Mouse (Mus musculus): Measurements from ENCODE around the gene Ccdc43. TPM values are rescaled to one million over a fixed set of nuclear protein-coding genes. Genes with fewer than 3 reads are reported as not detected.

The Ccdc43 gene
- total and polyA plus RNA-seq, 3 experiments, result 43.4 to 56.4 (median 53.4) TPM

DNA sequence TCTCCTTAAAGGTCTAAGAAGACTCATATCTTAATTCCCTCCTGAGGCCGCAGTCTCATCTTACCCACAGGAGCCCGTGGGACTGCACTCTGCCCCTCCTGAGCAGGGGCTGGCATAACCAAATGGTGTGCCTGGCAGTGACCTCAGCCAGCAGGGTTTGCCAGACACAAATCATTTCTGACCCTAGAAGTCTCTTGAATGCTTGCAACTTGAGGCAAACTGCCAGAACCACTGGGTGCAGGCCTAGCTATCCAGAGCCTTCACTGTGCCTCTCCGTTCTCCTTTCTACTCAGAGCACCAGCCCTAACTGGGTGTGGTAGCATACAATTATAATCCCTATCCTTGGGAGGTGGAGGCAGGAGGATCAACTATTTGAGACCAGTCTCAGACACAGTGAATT lies 47.2 kb upstream of the Ccdc43 start:
- TF ChIP-seq MEF2A (IDR thresholded peaks at IDR 0.05; ENCODE audit: borderline replicate concordance, low read depth, low read length), result no peak
- TF ChIP-seq CHD2 (IDR thresholded peaks at IDR 0.05; ENCODE audit: low read length), result no peak
- no peak for TF ChIP-seq UBTF (IDR thresholded peaks at IDR 0.05; ENCODE audit: low read depth, low read length)
- TF ChIP-seq JUN (IDR thresholded peaks at IDR 0.05; ENCODE audit: insufficient read depth, low read depth, low read length), result no peak
- no peak for TF ChIP-seq MYC (IDR thresholded peaks at IDR 0.05; ENCODE audit: low read depth, low read length)
- no peak for TF ChIP-seq BHLHE40 (IDR thresholded peaks at IDR 0.05; ENCODE audit: low read depth, low read length)
- no peak for TF ChIP-seq ETS1 (conservative IDR thresholded peaks at IDR 0.05; ENCODE audit: low read depth, low read length)
- no peak for TF ChIP-seq SMC3 (IDR thresholded peaks at IDR 0.05; ENCODE audit: low read depth, low read length)
- no peak for TF ChIP-seq MAFK (IDR thresholded peaks at IDR 0.05; ENCODE audit: insufficient replicate concordance, low read length)
- no peak for TF ChIP-seq SIN3A (IDR thresholded peaks at IDR 0.05; ENCODE audit: low read length)
- TF ChIP-seq NRF1 (IDR thresholded peaks at IDR 0.05; ENCODE audit: low read depth, low read length), result no peak
- no peaks in the 10 kb centered on the region for H3K9me3 ChIP-seq (replicated peaks; ENCODE audit: low read length)
- in situ Hi-C loops (cut with MboI; ENCODE audit: low pct_ligation_motif_present, low pct_unique_long_range_greater_than_20kb, low sequenced_read_pairs), result no loop called here
- DNase-seq (ENCODE audit: extremely low read depth), result no peak
- H3K4me1 ChIP-seq (ENCODE audit: control insufficient read depth in 1 of 2, insufficient read depth in 2 of 2), result peaks cover under 1% of the 10 kb centered on the region in 2 experiments; a peak in 2 of 4 replicates
- no peak overlapping the region for H3K27ac ChIP-seq (ENCODE audit: insufficient read depth, low read depth)
- no peak overlapping the region for H3K9ac ChIP-seq (ENCODE audit: insufficient read depth, low read depth)
- peaks cover 65% of the 10 kb centered on the region for H3K27me3 ChIP-seq (replicated peaks)
- H3K4me3 ChIP-seq (replicated peaks in 1 of 3; ENCODE audit: low read depth in 2 of 3, low read length in 2 of 3, poor library complexity in 1 of 3), result no peak overlapping the region
- dilution Hi-C loops (cut with MboI; ENCODE audit: extremely low pct_ligation_motif_present, extremely low pct_unique_long_range_greater_than_20kb, low sequenced_read_pairs), result no loop called here
- H3K4me2 ChIP-seq (ENCODE audit: insufficient read depth, low read depth, poor library complexity, severe bottlenecking), result no peak overlapping the region
- no peaks in the 10 kb centered on the region for H3K36me3 ChIP-seq (replicated peaks in 1 of 2; ENCODE audit: control insufficient read depth in 1 of 2, insufficient read depth in 1 of 2, low read length in 1 of 2)
- no peaks in the 10 kb centered on the region for H3K79me2 ChIP-seq (replicated peaks; ENCODE audit: control insufficient read depth, extremely low read depth, insufficient read depth, poor library complexity, severe bottlenecking)

DNA sequence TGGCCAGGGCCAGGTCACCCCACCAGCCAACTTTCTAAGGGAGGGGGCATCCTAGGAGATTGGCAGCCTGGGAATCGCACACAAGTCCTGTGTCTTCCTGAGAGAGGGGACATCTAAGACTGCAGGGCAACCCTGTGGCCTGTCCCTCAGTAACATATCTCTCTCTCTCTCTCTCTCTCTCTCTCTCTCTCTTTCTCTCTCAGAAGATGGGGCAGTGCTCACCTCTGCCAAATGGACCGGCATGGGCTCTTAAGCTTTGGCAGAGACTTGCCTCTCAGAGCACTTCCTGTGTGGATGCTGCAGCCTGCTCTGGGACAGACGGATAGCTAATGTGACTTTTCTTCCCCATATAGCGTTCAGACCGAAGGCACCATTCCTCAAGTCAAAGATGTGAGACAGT lies 45.3 kb upstream of the Ccdc43 start:
- Histone ChIP-seq H3K4me3 (replicated peaks in 1 of 3; ENCODE audit: low read depth in 2 of 3, low read length in 2 of 3, poor library complexity in 1 of 3) (no peak overlapping the region), H3K27me3 (replicated peaks) (peaks cover 64% of the 10 kb centered on the region), H3K79me2 (replicated peaks; ENCODE audit: control insufficient read depth, extremely low read depth, insufficient read depth, poor library complexity, severe bottlenecking) (no peaks in the 10 kb centered on the region), H3K9me3 (replicated peaks; ENCODE audit: low read length) (no peaks in the 10 kb centered on the region), H3K9ac (ENCODE audit: insufficient read depth, low read depth) (no peak overlapping the region), H3K36me3 (replicated peaks in 1 of 2; ENCODE audit: control insufficient read depth in 1 of 2, insufficient read depth in 1 of 2, low read length in 1 of 2) (no peaks in the 10 kb centered on the region), H3K4me1 (ENCODE audit: control insufficient read depth in 1 of 2, insufficient read depth in 2 of 2) (peaks cover 4 to 9% of the 10 kb centered on the region in 2 experiments), H3K27ac (ENCODE audit: insufficient read depth, low read depth) (no peak overlapping the region), H3K4me2 (ENCODE audit: insufficient read depth, low read depth, poor library complexity, severe bottlenecking) (no peak overlapping the region)
- dilution Hi-C loops (cut with MboI; ENCODE audit: extremely low pct_ligation_motif_present, extremely low pct_unique_long_range_greater_than_20kb, low sequenced_read_pairs), result no loop called here
- DNase-seq (ENCODE audit: extremely low read depth), result no peak
- in situ Hi-C loops (cut with MboI; ENCODE audit: low pct_ligation_motif_present, low pct_unique_long_range_greater_than_20kb, low sequenced_read_pairs), result no loop called here
- TF ChIP-seq POLR2A (IDR thresholded peaks at IDR 0.05; ENCODE audit: low read depth, low read length) (no peak), MEF2A (IDR thresholded peaks at IDR 0.05; ENCODE audit: borderline replicate concordance, low read depth, low read length) (no peak), USF2 (conservative IDR thresholded peaks at IDR 0.05; ENCODE audit: low read depth, low read length) (no peak), MYC (IDR thresholded peaks at IDR 0.05; ENCODE audit: low read depth, low read length) (no peak), MAZ (IDR thresholded peaks at IDR 0.05; ENCODE audit: low read depth, low read length) (no peak), TCF12 (IDR thresholded peaks at IDR 0.05; ENCODE audit: low read depth, low read length) (no peak), NELFE (IDR thresholded peaks at IDR 0.05; ENCODE audit: low read depth, low read length) (no peak), ZMIZ1 (IDR thresholded peaks at IDR 0.05; ENCODE audit: low read depth, low read length) (no peak), PAX5 (IDR thresholded peaks at IDR 0.05; ENCODE audit: low read length) (no peak)
